Mouse (Mus musculus) heart, adult 11 months (tissue): Measurements from ENCODE around the gene Gm19684.
"Not testable (repeated sequence)": the region's sequence is repeated elsewhere in the genome, so short reads cannot be mapped to it uniquely, and the experiment has no call there.

Source experiments
- DNase-seq: peaks from one replicate; pipeline ENCODE4 v3.0.0; 2022

Gm19684 gene

GRCm38 (mm10) chr17:36121352-36122020 lies at the start of gene Gm19684:
Gm19684 (plus strand) TSS chr17:36121678.
- peak; percentile 99 for DNase-seq

GRCm38 (mm10) chr17:36081901-36082300 lies 39.6 kb upstream of the Gm19684 start:
- peak; percentile 61 for DNase-seq

- not testable (repeated sequence) for DNase-seq
Measured at GRCm38 (mm10) chr17:36082519-36083232, 38.8 kb upstream of the Gm19684 start.

DNA sequence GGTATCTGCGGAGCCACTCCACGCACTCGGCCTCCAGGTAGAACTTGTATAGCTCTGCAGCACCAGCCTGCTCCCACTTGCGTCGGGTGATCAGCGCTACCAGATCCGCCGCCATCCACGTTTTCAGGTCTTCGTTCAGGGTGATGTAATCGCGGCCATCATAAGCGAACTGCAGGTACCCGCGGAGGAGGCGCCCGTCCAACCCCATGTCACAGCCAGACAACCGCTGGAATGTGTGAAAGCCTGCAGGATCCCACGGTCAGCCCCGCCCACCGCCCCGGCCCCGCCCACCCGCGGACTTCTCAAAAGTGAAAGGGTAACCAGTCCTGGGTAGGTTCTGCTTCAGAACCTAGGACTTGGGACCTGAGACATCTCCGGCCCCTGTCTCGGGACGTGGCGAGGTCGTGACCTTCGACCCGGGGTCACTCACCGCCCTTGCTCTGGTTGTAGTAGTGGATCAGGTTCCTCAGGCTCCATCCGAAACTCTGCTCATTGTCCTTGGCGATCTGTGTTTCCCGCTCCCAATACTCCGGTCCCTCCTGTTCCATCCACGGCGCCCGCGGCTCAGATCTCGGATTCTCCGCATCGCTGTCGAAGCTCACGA lies 38.1 kb upstream of the Gm19684 start:
- peak; percentile 95 for DNase-seq

- DNase-seq: peak; percentile 57
Measured at GRCm38 (mm10) chr17:36083870-36084451, 37.5 kb upstream of the Gm19684 start.

DNA sequence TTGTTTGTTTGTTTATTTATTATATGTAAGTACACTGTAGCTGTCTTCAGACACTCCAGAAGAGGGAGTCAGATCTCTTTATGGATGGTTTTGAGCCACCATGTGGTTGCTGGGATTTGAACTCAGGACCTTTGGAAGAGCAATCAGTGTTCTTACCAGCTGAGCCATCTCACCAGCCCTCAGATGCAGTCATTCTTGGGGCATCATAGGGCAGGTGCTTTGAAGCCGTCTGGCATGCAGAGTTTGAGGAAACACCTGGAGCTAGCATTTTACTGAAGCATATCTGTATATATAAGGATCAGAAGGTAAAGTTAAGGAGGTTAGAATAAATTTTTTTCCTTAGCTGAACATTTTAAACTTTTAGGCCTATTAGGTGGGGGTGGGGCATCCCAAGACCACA lies 35.5 kb upstream of the Gm19684 start:
- DNase-seq: peak; percentile 2

GRCm38 (mm10) chr17:36091933-36092332 lies 29.5 kb upstream of the Gm19684 start:
- not testable (repeated sequence) for DNase-seq

GRCm38 (mm10) chr17:36092520-36092919 lies 29.0 kb upstream of the Gm19684 start:
- DNase-seq: peak; percentile 53

- peak; percentile 33 for DNase-seq
Measured at GRCm38 (mm10) chr17:36093936-36094335, 27.5 kb upstream of the Gm19684 start.

DNA sequence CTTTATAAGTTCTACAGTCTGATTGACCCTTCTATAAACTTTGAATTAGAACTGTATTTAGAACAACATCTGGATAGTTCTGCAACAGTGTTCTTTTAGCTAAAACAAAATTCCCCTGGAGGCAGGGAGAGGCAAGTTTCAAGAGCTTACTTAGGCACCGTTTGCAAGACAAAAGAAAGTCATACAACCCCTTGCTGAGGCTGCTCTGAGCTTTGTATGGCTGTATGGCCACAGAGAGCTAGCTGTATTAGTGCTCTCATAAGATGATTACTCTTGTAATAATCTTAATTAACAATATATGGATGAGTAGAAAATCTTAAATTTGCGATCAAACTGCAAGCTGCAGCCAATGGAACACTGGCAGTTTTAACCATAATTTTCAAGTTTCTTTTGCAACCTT lies 21.9 kb upstream of the Gm19684 start:
- peak; percentile 10 for DNase-seq

DNA sequence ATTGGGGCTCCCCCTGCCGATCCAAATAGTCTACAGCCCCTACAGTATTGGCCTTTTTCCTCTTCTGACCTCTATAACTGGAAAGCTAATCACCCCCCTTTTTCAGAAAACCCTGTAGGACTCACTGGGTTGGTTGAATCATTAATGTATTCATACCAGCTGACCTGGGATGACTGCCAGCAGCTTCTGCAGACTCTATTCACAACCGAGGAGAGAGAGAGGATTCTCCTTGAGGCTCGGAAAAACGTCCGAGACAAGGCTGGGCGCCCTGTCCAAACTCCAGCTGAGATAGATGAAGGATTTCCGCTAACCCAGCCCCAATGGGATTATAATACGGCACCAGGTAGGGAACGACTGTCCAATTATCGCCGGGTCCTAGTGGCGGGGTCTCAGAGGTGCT lies 19.4 kb upstream of the Gm19684 start:
- DNase-seq: peak; percentile 79

- DNase-seq: peak; percentile 83
Measured at GRCm38 (mm10) chr17:36110129-36110528, 11.3 kb upstream of the Gm19684 start.

DNA sequence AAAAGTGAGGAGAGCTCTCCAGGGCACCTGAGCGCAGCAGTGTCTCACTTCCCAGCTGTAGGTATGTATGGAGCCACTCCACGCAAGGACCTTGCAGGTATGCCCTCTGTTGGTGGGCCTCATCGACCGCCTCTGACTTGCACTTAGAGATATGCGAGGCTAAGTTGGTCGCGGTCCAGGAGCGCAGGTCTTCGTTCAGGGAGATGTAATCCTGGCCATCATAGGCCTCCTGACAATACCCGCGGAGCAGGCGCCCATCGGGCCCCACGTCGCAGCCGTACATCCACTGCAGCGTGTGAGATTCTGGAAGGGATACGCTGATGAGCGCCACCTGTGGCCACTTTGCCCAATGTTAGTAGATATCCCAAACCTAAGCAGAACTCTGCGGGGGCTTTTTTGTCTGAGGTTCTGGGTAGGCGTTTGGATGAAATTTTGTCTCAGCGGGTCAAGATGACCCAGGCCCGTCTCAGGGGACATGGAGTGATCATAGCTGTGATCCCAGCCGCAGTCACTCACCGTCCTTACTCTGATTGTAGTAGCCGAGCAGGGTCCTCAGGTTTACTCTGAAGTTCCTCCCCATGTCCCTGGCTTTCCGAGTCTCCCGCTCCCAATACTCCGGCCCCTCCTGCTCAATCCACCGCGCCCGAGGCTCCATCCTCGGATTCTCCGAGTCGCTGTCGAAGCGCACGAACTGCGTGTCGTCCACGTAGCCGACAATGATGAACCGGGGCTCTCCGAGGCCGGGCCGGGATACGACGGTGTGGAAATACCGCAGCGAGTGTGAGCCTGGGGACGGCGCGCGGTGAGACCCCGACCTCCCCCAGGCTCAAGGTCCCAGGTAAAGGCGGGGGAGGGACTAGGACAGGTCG lies 10.6 kb upstream of the Gm19684 start:
- peak; percentile 93 for DNase-seq

- DNase-seq: peak; percentile 96
Measured at GRCm38 (mm10) chr17:36111510-36111868, 10.0 kb upstream of the Gm19684 start.

DNA sequence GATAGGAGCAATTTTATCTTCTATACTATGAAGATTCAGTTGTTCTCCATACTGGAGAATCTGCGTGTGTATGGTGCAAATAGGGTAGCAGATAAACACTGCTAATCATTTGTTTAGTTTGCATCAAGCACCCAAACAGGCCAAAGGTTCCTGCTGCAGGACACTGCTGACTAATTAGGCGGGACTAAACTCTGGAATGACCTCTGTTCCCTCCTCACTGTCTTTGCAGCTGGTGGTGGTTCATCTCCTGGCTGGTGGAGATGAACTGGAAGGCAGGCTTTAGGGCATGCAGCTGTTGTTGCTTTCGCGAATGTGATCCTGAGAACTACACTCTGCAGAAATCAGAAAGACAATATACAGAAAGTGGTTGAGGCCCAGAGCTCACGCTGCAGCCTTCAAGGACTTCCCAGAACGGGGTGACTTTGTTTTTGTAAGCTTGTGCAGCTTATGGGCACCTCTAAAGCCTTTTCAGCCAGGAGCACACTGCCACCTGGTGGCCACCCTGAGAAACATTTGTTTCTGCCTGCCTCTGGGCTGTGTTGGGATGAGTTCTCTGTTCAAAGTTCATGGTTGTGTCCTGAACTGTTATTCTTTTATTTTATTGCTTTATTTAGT lies 7.4 kb upstream of the Gm19684 start:
- DNase-seq: peak; percentile 89

DNA sequence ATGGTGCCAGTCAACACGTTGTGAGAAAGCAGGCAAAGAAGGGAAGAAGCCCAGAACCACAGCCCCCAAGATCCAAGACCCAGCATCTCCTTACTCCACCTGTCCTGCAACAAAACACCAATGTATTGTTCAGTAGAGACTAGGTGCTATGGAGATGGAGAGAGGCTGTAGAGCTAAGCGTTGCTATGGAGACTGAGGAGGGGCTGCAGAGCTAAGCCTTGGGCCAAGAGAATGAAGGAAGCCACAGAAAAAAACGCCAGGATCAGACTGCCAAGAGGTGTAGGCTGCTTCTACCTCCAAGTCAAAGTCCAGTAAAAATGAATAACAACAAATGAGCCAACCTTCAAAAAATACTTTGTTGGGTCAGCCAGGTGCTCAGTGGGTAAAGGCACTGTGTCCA lies 4.9 kb upstream of the Gm19684 start:
- peak; percentile 79 for DNase-seq

- peak; percentile 93 for DNase-seq
Measured at GRCm38 (mm10) chr17:36120839-36121238, 639 bp upstream of the Gm19684 start.

DNA sequence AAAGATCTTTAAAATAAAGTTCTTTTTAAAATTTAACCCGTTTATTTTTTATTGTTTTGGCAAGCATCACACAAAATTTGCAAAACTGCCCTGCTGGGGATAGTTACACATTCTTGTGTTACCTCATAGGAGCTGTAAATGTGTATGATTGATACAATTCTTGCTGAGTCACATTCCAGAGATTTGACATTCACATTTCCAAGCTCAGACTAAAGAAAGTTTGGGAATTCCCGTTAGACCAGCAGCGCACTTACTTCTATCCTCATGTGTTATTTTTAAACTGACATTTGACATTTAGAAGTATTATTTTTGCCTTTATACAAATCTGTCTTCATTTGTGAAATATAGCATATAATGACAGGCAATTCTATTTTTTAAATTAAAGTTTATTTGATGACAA lies 2.6 kb downstream of the Gm19684 start:
- peak; percentile 10 for DNase-seq

- peak; percentile 80 for DNase-seq
Measured at GRCm38 (mm10) chr17:36128525-36128924, 7.0 kb downstream of the Gm19684 start.

- peak; percentile 94 for DNase-seq
Measured at GRCm38 (mm10) chr17:36128968-36129817, 7.7 kb downstream of the Gm19684 start, which contains the start of gene Gm7030. Gm7030 (minus strand) TSS chr17:36129425.
